ENCODE assay signal across 15 mouse cellular contexts in the genomic region with DNA sequence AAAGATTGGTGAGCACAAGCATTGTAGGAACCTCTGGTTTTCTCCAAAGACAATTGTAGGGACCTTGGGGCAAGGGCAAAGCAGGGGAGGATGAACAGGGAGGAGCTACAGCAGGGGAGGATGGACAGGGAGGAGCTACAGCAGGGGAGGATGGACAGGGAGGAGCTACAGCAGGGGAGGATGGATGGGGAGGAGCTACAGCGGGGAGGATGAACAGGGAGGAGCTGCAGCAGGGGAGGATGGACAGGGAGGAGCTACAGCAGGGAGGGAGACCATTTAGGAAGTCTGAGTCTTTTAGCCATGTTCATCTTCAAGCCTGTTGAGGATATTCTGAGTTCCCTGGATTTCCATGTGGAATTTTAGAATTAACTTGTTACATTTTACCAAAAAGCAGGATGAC.
"Had no signal": no experiment of that assay in that cellular context is flagged by ENCODE, and none has a peak within 500 bp of the region (broad histone marks: within the 10 kb centered on the region; RNA-seq: fewer than 3 reads in every experiment).

No protein-coding gene starts in this region.

- H3K27ac ChIP-seq: intestine, embryonic 15.5 days; limb, embryonic 13.5 days; liver, embryonic 13.5 days; neural tube, embryonic 15.5 days had no signal

- DNase-seq: kidney, adult 18-20 months; kidney, postnatal 25 days; layer of hippocampus, postnatal 36 days; liver, embryonic 13.5 days; lung, adult 2 months; lung, postnatal 36 days; right cerebral cortex, postnatal 4 days; spleen, adult 18-20 months; thymus, postnatal 36 days had no signal

- H3K36me3 ChIP-seq: midbrain, embryonic 12.5 days; neural tube, embryonic 15.5 days had no signal

- H3K4me1 ChIP-seq: intestine, embryonic 15.5 days; liver, embryonic 13.5 days; neural tube, embryonic 15.5 days had no signal

- H3K4me2 ChIP-seq: intestine, embryonic 15.5 days; limb, embryonic 13.5 days; liver, embryonic 13.5 days; midbrain, embryonic 12.5 days; neural tube, embryonic 15.5 days had no signal

- H3K27me3 ChIP-seq: intestine, embryonic 15.5 days; limb, embryonic 13.5 days; liver, embryonic 13.5 days; midbrain, embryonic 12.5 days; neural tube, embryonic 15.5 days had no signal

- H3K4me3 ChIP-seq: intestine, embryonic 15.5 days; limb, embryonic 13.5 days; liver, embryonic 13.5 days; midbrain, embryonic 12.5 days; myocyte; neural tube, embryonic 15.5 days had no signal

- ATAC-seq: intestine, embryonic 15.5 days; lung, postnatal 0 days had no signal

- H3K9me3 ChIP-seq: intestine, embryonic 15.5 days; limb, embryonic 13.5 days; liver, embryonic 13.5 days; midbrain, embryonic 12.5 days; neural tube, embryonic 15.5 days had no signal

- H3K9ac ChIP-seq: intestine, embryonic 15.5 days; limb, embryonic 13.5 days; liver, embryonic 13.5 days; midbrain, embryonic 12.5 days; neural tube, embryonic 15.5 days had no signal
